Mouse (Mus musculus): ENCODE results near the gene N4bp1.

N4bp1 gene

DNA sequence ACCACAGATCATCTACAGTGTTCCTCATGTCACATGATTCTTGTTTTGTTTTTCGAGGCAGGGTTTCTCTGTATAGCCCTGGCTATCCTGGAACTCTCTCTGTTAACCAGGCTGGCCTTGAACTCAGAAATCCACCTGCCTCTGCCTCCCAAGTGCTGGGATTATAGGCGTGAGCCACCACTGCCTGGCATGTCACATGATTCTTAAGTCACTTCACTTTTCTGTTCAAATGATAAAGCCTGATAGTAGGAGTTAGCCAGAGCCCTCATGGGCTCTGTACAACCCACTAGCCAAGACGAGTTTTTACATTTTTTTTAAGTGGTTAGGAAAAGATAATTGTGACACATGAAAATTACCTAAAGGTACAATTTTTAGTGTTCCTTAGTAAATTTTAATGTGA lies 126.4 kb downstream of the N4bp1 start:
- no peak for DNase-seq

All from right cerebral cortex, adult 18-20 months (tissue).